Mouse (Mus musculus): ENCODE measurements around the gene Gps1.
"Not testable (repeated sequence)": the region's sequence is repeated elsewhere in the genome, so short reads cannot be mapped to it uniquely, and the experiment has no call there.

The Gps1 gene

GRCm38 (mm10) chr11:120784064-120784791 lies at the start of gene Gps1, which contains the start of gene Rfng:
Gene Gps1, plus strand, starts transcription at chr11:120784272.
Gene Rfng, minus strand, starts transcription at chr11:120784207.
- peak; percentile 91 for DNase-seq

DNA sequence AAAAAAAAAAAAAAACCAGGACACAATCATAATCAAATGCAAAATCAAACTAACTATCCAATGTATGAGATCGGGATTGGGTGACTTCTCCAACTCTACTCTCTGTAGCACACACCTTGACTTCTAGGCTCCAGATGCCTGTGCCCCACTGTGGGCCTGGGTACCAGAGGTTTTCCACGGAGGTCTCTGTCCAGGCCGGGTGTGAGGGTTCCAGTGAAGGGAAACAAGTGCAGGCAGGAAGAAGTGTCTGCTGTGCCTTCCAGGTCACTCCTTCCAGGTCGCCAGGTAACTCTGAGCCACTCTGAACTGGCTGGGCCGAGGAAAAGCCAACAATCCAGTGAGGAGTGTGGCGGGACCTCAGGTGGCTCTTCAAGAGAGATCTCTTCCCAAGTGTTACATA lies 47.6 kb upstream of the Gps1 start:
- DNase-seq: no peak

DNA sequence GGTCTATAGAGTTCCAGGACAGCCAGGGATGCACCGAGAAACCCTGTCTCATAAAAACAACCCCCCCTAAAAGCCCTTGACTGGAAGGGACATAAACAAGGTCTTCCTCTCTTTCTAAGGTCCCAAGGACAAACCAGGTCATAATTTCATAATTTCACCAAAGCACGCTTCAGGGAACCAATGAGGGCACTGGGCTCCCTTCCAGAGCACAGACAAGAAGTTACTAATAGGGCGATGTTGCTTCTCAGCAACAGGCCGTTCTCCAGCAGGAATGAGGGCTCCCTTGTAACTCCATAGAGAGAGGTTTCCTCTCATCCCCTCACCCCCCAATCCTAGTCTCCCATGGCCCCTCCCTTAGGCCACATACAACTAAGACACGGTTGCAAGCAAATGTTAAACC lies 43.1 kb upstream of the Gps1 start:
- no peak for DNase-seq

DNA sequence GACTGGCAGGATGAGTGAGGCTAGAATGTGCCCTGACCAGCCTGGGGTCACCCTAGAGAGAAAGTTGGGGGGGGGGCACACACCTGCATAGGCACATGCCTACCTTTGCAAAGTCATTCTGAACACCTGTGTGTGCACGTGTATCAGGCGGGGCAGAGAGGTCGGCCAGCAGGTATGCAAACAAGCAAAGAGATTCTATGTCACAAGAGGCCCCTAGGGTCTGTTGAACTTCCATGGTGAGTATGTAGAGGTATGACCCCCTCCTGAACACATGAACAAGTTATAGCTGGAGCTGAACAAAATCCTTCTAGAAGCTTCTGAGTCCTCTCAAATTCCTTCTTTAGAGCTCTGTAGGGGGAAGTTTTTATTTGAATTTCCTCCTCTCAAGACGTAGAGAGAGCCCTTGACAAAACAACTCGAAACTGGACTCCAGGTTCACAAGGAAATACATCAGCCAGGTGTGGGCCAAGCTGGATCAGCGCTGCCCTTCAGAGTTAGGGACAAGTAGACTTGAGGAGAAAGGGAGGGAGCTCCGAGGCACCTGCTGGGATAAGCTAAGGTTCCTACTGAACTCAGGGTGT lies 39.9 kb upstream of the Gps1 start:
- no peak for DNase-seq

DNA sequence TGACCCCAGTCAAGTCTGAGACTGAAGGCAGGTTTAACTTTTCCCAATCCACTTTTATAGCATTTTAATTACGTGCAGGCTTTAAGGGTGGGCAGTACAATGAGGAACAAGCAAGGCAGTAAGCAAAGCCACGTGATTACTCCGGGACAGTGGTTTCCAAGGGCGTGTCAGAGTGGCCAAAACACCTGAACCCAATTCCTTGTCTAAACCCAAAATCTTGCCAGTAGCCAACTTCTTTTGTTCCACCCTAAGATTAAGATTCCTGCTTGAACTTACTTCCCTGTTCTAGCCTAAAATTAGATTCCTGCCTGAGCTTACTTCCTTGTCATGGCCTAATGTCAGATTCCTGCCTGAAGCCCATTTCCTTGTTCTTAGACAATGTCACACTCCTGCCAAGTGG lies 36.1 kb upstream of the Gps1 start:
- no peak for DNase-seq

GRCm38 (mm10) chr11:120749430-120749829 lies 34.6 kb upstream of the Gps1 start:
- DNase-seq: peak; percentile 43 to 44

- no peak for DNase-seq
Observed at GRCm38 (mm10) chr11:120751606-120752005, 32.5 kb upstream of the Gps1 start.

- DNase-seq: no peak
Observed at GRCm38 (mm10) chr11:120760236-120760635, 23.8 kb upstream of the Gps1 start.

- no peak for DNase-seq
Observed at GRCm38 (mm10) chr11:120761811-120762671, 22.0 kb upstream of the Gps1 start.

- not testable (repeated sequence) for DNase-seq
Observed at GRCm38 (mm10) chr11:120762672-120763041, 21.4 kb upstream of the Gps1 start, which contains the start of gene Hmga1b. Gene Hmga1b, plus strand, starts transcription at chr11:120762794.

DNA sequence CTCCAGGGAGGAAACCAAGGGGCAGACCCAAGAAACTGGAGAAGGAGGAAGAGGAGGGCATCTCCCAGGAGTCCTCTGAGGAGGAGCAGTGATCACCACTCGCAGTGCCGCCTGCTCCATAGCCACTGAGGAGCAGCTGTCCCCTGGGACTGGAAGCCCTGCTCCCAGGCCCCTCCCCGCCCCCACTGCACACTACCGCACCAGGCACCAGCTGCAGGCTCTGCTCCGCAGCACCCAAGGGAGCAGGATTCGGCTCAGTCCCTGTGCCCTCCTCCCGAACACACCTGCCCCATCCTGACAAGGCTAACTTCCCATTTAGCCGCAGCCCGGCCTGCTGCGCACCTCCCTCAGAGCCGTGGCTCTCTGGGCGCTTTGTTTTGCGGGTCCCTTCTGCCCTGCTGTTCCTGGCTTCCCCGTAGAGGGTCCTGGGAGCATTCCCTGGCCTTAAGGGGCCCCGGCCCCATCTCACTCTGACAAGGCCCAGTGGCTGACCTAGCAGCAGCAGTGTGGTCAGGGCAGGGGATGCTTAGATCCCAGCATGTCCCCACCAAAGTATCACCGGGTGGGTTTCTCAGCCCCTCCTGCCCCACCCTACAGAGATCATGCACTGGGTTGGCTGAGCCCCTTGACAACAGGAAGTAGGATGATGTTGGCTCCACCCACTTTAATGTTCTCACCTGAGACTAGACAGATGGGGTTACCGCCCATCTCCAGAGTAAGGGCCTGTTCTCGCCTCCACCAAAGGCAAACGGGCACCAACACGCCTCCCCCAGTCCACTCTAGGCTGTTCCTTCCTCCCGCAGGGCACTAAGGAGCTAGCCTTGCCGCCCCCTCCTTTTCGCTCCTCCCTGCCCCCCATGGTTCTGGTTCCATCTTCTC lies 20.7 kb upstream of the Gps1 start:
- DNase-seq: not testable (repeated sequence)

DNA sequence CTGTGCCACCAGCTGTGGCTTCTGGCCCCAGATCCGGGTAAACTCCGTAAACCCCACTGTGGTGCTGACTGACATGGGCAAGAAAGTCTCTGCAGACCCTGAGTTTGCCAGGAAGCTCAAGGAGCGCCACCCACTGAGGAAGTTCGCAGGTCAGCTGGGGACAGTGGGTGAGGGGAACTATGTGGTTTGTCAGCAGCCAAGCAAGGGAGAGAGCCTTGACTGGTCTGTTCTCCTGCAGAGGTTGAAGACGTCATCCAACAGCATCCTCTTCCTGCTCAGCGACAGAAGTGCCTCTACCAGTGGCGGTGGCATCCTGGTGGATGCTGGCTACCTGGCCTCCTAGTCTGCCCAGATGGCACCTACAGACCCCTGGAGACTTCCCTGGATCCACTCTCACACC lies 17.0 kb upstream of the Gps1 start:
- DNase-seq: not testable (repeated sequence)

DNA sequence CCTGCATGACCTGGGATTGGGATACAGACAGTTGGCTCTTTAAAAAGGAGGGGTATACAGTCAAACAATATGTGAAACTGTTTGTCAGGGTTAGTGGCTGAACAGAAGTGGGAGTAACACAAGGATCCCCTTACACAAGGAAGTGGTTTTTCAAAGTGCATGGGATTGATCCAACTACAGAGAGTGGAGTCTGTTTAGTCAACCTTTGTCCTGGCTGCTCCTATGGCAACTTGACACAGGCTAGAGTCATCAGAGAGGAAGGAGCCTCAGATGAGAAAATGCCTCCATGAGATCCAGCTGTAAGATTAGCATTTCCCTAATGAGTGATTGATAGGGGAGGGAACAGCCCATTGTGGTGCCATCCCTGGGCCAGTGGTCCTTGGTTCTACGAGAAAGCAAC lies 15.9 kb upstream of the Gps1 start:
- no peak for DNase-seq

GRCm38 (mm10) chr11:120772749-120773148 lies 11.3 kb upstream of the Gps1 start:
- DNase-seq: no peak

DNA sequence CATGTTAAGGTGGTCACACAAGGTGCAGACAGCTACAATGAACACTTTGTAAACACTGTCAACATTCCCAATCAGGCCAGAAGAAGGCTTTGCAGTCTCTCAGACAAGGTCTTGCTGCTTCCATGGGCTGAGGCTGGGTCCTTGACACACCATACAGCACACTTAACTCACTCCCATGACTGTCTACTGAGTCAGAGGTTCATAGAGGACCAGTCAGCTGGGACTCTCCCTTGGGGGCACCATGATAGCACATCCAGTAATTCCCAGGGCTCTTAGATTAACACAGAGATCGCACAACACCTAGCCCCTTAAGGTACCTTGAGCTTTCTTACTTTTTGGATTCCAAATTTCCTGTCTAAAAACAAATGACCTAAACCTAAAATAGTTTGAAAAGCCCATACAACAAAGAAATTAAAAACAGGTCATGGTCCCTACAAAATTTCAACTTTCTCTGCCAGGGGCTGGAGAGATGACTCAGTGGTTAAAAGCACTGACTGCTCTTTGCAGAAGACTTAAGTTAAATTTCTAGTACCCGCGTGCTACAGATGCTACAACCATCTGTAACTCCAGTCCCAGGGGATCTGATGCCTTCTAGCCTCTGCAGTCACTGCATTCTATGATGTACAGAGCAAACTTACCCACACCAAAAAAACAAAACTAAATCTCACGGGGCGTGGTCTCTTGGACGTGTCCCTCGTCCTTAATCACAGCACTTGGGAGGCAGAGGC lies 10.4 kb upstream of the Gps1 start:
- no peak for DNase-seq

DNA sequence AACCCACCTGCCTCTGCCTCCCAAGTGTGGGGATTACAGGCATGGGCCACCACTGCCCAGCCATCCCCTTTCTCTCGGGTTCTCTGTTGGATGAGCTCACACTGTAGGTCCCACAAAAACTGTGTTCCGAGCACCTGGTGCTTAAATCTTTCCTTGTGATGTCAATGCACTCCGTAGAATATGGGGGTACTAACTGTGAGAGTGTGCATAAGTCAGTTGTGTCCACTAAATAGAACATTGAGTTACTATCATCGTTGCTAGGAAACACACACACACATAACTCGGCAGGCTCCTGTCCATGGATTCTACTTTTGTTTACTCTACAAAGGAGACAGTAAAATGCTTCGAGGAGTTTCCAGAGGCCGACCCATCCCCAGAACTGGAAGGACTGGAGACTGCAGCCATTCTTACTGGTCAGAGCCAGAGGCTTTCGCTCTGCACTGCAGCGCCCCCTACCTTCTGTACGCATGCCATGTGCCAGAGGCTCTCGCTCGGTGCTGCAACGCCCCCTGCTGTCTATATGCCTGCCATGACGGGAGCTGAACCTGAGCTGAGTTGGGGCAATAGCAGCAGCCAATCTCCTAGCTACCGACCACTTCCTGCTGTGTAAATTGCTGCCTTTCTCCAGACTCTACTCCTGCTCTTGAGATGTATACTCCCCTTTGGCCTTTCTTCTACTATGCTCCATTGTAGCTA lies 8.2 kb upstream of the Gps1 start:
- DNase-seq: peak; percentile 99 to 100

DNA sequence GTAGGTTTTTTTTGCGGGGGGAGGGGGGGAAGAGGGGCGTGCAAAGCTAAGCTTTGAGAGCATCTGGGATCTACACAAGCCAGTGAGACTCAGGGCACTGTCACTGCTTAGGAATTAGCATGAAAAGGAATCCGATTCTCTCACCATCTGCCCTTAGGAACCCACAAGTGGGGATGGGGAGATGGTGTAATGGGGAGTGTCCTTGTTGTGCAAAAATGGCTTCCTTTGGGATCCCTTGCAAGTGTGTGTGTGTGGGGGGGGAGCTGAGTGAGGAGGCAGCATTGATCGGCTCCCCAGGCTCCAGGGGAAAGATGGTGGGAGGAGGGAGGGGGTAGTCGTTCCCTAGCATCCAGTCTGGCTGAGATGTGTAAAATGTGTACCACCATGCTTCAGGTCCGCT lies 6.9 kb upstream of the Gps1 start:
- DNase-seq: peak in 1 of 2 experiments; percentile 8

DNA sequence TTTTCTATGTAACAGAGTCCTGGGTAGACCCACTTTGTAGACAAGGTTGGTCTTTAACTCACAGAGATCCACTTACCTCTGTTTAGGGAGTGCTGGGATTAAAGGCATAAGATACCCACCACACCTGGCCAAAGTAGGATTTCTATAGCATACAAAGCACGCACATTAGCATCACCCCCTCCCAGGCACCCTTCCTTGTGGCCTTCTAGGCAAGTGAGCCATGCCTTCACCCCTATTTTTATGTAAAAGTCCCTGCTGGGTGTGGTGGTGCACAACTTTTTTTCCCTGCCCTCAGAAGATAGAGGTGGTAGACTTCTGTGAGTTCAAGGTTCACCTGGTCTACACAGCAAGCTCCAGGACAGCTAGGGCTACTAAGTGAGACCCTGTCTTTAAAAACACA lies 4.2 kb upstream of the Gps1 start:
- no peak for DNase-seq

DNA sequence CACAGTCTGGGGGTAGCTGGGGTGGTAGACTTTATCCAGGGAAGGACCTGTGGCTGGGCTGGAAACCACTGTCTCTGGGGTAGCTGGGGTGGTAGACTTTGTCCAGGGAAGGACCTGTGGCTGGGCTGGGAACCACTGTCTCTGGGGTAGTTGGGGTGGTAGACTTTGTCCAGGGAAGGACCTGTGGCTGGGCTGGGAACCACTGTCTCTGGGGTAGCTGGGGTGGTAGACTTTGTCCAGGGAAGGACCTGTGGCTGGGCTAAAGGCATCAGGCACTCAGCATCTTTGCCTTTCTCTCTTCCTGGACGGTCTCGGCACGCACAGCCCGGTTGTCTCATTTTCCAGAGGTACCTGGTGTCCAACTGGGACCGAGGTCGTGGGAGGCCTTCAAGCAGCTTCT lies 2.7 kb upstream of the Gps1 start:
- DNase-seq: not testable (repeated sequence)

- DNase-seq: peak; percentile 46 to 54
Observed at GRCm38 (mm10) chr11:120783426-120784063, 527 bp upstream of the Gps1 start.

- no peak for DNase-seq
Observed at GRCm38 (mm10) chr11:120785145-120785544, 1.1 kb downstream of the Gps1 start.

Measured in cerebellum, postnatal 10 days (tissue).